Mouse (Mus musculus) brain, embryonic 14.5 days (tissue): ENCODE measurements around the gene Trem3.

Source experiments
- CTCF ChIP-seq: fragments of 200-500 bp; IDR thresholded peaks from 2 replicates; pipeline ENCODE4 v1.5.1; 2012; ENCODE audit warnings: inconsistent platforms, mild to moderate bottlenecking, moderate library complexity, borderline replicate concordance; ENCODE audit not compliant: insufficient read depth, insufficient read length; ENCODE audit errors: extremely low read depth
- POLR2A ChIP-seq: fragments of 200-500 bp; IDR thresholded peaks from 2 replicates; pipeline ENCODE4 v1.6.1; 2012; ENCODE audit warnings: mild to moderate bottlenecking, inconsistent platforms, borderline replicate concordance; ENCODE audit not compliant: poor library complexity, insufficient read depth, insufficient read length, severe bottlenecking; ENCODE audit errors: extremely low read depth

GRCm38 (mm10) chr17:48286765-48287164, 39.2 kb downstream of the Trem3 start:
- TF ChIP-seq POLR2A (no peak), CTCF (peak; percentile 20; the same call in 1 of the 2 replicates)
